Mouse (Mus musculus) brain, embryonic 14.5 days (tissue): Measurements from ENCODE around the gene Racgap1.

Source experiments
- CTCF ChIP-seq: fragments of 200-500 bp; IDR thresholded peaks from 2 replicates; pipeline ENCODE4 v1.5.1; 2012; ENCODE audit warnings: inconsistent platforms, mild to moderate bottlenecking, moderate library complexity, borderline replicate concordance; ENCODE audit not compliant: insufficient read depth, insufficient read length; ENCODE audit errors: extremely low read depth
- POLR2A ChIP-seq: fragments of 200-500 bp; IDR thresholded peaks from 2 replicates; pipeline ENCODE4 v1.6.1; 2012; ENCODE audit warnings: mild to moderate bottlenecking, inconsistent platforms, borderline replicate concordance; ENCODE audit not compliant: poor library complexity, insufficient read depth, insufficient read length, severe bottlenecking; ENCODE audit errors: extremely low read depth

DNA sequence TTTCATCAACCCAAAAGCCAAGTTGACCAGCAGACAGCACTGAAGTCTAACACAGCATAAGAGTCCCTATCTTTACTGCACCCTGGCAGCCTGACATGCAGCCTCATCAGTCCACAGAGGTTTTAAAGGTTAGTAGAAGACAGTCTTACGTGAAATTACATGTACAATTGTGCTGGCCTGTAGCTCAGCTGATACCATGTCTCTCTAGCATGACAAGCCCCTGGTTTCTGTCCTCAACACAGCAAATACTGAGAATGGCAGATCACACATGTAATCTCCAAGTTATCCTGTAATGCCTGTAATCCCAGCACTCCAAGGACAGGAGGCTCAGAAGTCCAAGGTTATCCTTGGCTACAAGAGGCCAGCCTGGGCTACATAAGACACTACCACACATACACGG lies 1.2 kb downstream of the Racgap1 start:
- TF ChIP-seq POLR2A, result no peak
- TF ChIP-seq CTCF, result no peak
